In genomic region chr1:121430938-121431928, GRCm38 (mm10) we compare ENCODE assay signal across 7 mouse cellular contexts. TPM values are rescaled to one million over a fixed set of nuclear protein-coding genes. Genes with fewer than 3 reads are reported as not detected.
DNase-seq lines count a peak whose midpoint lies in the region; ATAC-seq lines count a peak whose summit lies in the region.

Gene Ccdc93 (plus strand): TSS chr1:121431049.

- H3K4me3 ChIP-seq in embryonic facial prominence, embryonic 11.5 days (ENCODE audit: low read depth, low read length) = peak within 1 kb of the TSS; percentile 84
- peak within 1 kb of the TSS; percentile 89 for H3K4me3 ChIP-seq in limb, embryonic 10.5 days
- H3K4me3 ChIP-seq in midbrain, embryonic 13.5 days (replicated peaks) = peak within 1 kb of the TSS; percentile 73

- peak within 1 kb of the TSS; percentile 97 for H3K4me2 ChIP-seq in embryonic facial prominence, embryonic 11.5 days (ENCODE audit: low read depth, low read length)
- H3K4me2 ChIP-seq in midbrain, embryonic 13.5 days (replicated peaks) = peak within 1 kb of the TSS; percentile 98

- under 1% methylated on average over 47 of the region's 47 CpGs for WGBS in embryonic facial prominence, embryonic 11.5 days
- under 1% methylated on average over 47 of the region's 47 CpGs for WGBS in limb, embryonic 10.5 days
- under 1% methylated on average over 47 of the region's 47 CpGs for WGBS in midbrain, embryonic 13.5 days

- no peak within 1 kb of the TSS for H3K27ac ChIP-seq in embryonic facial prominence, embryonic 11.5 days (replicated peaks; ENCODE audit: low read depth, low read length)
- H3K27ac ChIP-seq in limb, embryonic 10.5 days = peak within 1 kb of the TSS; percentile 88
- no peak within 1 kb of the TSS for H3K27ac ChIP-seq in midbrain, embryonic 13.5 days

- peak; percentile 100 for DNase-seq in adrenal gland, postnatal 14 days
- DNase-seq in embryonic facial prominence, embryonic 11.5 days (ENCODE audit: low spot score) = peak; percentile 97
- peak; percentile 97 for DNase-seq in kidney, adult 11 months
- peak; percentile 99 for DNase-seq in limb, embryonic 10.5 days (ENCODE audit: low spot score)
- DNase-seq in spleen, adult 12 weeks (ENCODE audit: low spot score) = peak; percentile 95

- H3K36me3 ChIP-seq in embryonic facial prominence, embryonic 11.5 days (replicated peaks; ENCODE audit: control insufficient read depth, insufficient read depth, low read depth, low read length) = no peaks in the 10 kb centered on the region
- peaks cover 10% of the 10 kb centered on the region for H3K36me3 ChIP-seq in limb, embryonic 10.5 days
- peaks cover 8% of the 10 kb centered on the region for H3K36me3 ChIP-seq in midbrain, embryonic 13.5 days

- peak; percentile 91 for ATAC-seq in embryonic facial prominence, embryonic 11.5 days (replicated peaks; ENCODE audit: insufficient number of reproducible peaks, low FRiP score, low TSS enrichment, low read depth)
- ATAC-seq in granulocyte monocyte progenitor cell, adult 5-6 weeks (replicated peaks; ENCODE audit: poor library complexity, severe bottlenecking) = peak; percentile 79
- peak; percentile 94 for ATAC-seq in midbrain, embryonic 13.5 days

- H3K27me3 ChIP-seq in embryonic facial prominence, embryonic 11.5 days (ENCODE audit: control insufficient read depth, insufficient read depth, low read length) = no peaks in the 10 kb centered on the region
- no peaks in the 10 kb centered on the region for H3K27me3 ChIP-seq in limb, embryonic 10.5 days (ENCODE audit: low read depth, poor library complexity, severe bottlenecking)
- no peaks in the 10 kb centered on the region for H3K27me3 ChIP-seq in midbrain, embryonic 13.5 days

- no peaks in the 10 kb centered on the region for H3K4me1 ChIP-seq in embryonic facial prominence, embryonic 11.5 days (ENCODE audit: control insufficient read depth, insufficient read depth, low read length)
- H3K4me1 ChIP-seq in limb, embryonic 10.5 days = peaks cover 10% of the 10 kb centered on the region
- peaks cover 25% of the 10 kb centered on the region for H3K4me1 ChIP-seq in midbrain, embryonic 13.5 days (replicated peaks)

- H3K9ac ChIP-seq in embryonic facial prominence, embryonic 11.5 days (replicated peaks; ENCODE audit: low read length) = peak within 1 kb of the TSS; percentile 84
- H3K9ac ChIP-seq in midbrain, embryonic 13.5 days (replicated peaks) = peak within 1 kb of the TSS; percentile 86

- no peaks in the 10 kb centered on the region for H3K9me3 ChIP-seq in embryonic facial prominence, embryonic 11.5 days (replicated peaks; ENCODE audit: control insufficient read depth, low read length)
- H3K9me3 ChIP-seq in limb, embryonic 10.5 days (replicated peaks) = no peaks in the 10 kb centered on the region
- no peaks in the 10 kb centered on the region for H3K9me3 ChIP-seq in midbrain, embryonic 13.5 days

RNA-seq across cellular contexts. Expression of gene Ccdc93, which starts in this region (rescaled TPM):
- total RNA-seq in adrenal gland, postnatal 14 days (2021) = 21.5 and 24.6 TPM in 2 replicates
- 8.9 and 10.5 TPM in 2 replicates for polyA plus RNA-seq in embryonic facial prominence, embryonic 11.5 days (2014; fragmentation: Nextera tagmentation; extraction: Ambion mirVana)
- 19.2 and 19.5 TPM in 2 replicates for total RNA-seq in granulocyte monocyte progenitor cell, adult 5-6 weeks (2014; fragmentation: Nextera tagmentation)
- 24.8 and 32.0 TPM in 2 replicates for total RNA-seq in granulocyte monocyte progenitor cell, adult 5-6 weeks (2017)
- polyA plus RNA-seq in limb, embryonic 10.5 days (2016; fragmentation: Nextera tagmentation; extraction: Ambion mirVana) = 11.4 and 12.1 TPM in 2 replicates
- 11.4 and 12.2 TPM in 2 replicates for polyA plus RNA-seq in midbrain, embryonic 13.5 days (2015; fragmentation: Nextera tagmentation; extraction: Ambion mirVana)
